Mouse (Mus musculus) hematopoietic multipotent progenitor cell, adult 10-12 weeks (in vitro differentiated cells): ENCODE data around the gene Hbs1l. TPM values are rescaled to one million over a fixed set of nuclear protein-coding genes. Genes with fewer than 3 reads are reported as not detected.

Experiments
- polyA plus RNA-seq: library from polyadenylated mRNA; stranded (reverse); fragments of >175 nt; gene quantifications from 2 replicates; pipeline ENCODE4 v1.2.3, GENCODE M21; 2012; ENCODE audit warnings: low replicate concordance

Gene Hbs1l
- 12.5 and 36.1 TPM in 2 replicates for polyA plus RNA-seq

DNA sequence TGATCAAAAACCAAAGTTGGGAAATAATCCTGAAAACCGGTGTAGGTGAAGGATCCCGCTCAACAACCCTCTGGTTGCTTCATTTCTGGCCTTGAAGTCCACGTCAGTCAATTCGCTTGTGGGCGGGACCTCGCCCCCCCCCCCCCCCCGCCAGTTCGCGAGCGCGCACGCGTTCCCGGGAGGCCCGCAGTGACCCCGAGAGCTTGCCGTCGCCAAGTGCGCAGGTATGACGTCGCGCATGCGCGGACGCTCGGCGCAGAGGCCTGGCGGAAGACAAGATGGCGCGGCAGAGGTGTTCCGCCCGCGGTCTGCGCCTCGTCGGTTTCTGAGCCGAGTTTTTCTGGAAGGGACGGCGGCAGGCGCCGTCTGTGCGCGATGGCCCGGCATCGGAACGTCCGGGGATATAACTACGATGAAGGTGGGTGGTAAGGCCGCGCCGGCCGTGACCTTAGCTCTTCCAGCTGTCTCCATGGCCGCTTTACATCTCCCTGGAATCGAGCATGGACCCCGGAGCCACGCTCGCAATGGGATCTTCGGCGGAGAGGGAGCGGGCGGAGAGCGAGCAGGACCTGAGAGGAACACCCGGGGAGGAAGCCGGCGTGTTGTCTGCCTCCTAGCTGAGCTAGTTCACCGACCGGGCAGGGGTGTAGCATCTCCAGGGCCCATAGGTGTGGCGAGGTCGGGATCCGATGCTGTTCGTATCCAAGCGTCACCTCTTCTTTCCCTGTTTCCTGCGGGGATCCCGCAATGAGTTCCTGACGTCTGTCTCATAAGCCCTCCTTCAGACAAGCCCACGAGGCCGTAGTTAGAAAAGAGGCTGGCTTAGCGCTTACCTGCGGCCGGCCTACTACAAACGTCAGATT, at the start of gene Hbs1l:
Hbs1l (plus strand) TSS at position 221 of the 863 bp plus-strand sequence.

GRCm38 (mm10) chr10:21376682-21377473, 81.1 kb downstream of the Hbs1l start, which contains the start of gene Aldh8a1:
Gene Aldh8a1 (plus strand): TSS chr10:21377291.

Other genes starting within 250 kb of the Hbs1l start
- gene Myb, start 135.0 kb upstream of the Hbs1l start, polyA plus RNA-seq, result 4.5 and 8.2 TPM in 2 replicates
- gene Aldh8a1, start 81.3 kb downstream of the Hbs1l start, polyA plus RNA-seq, result not detected in 2 replicates